22 mouse cellular contexts compared by ENCODE assay signal in the genomic region with DNA sequence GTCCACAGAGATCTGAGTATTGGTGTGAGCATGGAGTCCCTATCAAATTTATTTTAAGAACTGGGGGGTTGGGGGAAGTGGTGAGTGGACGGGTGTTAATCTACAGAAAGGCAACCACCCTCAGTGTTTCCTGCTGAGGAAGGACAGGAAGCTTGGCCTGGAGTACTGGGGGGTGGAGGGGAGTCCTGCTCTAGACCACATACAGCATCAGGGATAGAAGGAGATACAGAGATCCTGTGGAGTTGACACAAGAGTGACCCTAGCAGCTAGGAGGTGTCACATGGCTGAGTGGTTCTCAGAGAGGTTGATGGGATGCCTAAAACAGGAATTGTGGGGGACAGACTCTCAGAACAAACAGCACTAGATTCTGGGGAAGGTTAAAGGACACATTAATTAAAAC. TPM values are rescaled to one million over a fixed set of nuclear protein-coding genes. Genes with fewer than 3 reads are reported as not detected.
A peak's percentile ranks its signal among the peaks of the same experiment; 100 is the strongest.
DNase-seq lines count a peak whose midpoint lies in the region; ATAC-seq and TF ChIP-seq lines count a peak whose summit lies in the region.
"Had no signal": no experiment of that assay in that cellular context is flagged by ENCODE, and none has a peak within 500 bp of the region (broad histone marks: within the 10 kb centered on the region; RNA-seq: fewer than 3 reads in every experiment).

No protein-coding gene starts in this region.

- TF ChIP-seq EP300 in heart, adult 2 months (IDR thresholded peaks at IDR 0.05; ENCODE audit: insufficient read depth, low read depth, low read length) = no peak
- no peak for TF ChIP-seq EP300 in liver, embryonic 14.5 days (IDR thresholded peaks at IDR 0.05; ENCODE audit: low read depth)

- no peaks in the 10 kb centered on the region for H3K9me3 ChIP-seq in heart, embryonic 16.5 days (replicated peaks; ENCODE audit: control insufficient read depth, low read length)
- H3K9me3 ChIP-seq in lung, embryonic 16.5 days (ENCODE audit: control insufficient read depth, low read length) = no peaks in the 10 kb centered on the region
- no peaks in the 10 kb centered on the region for H3K9me3 ChIP-seq in liver, embryonic 14.5 days (ENCODE audit: control insufficient read depth, low read length)
- H3K9me3 ChIP-seq: embryonic facial prominence, embryonic 10.5 days; limb, embryonic 12.5 days had no signal

- no peak for ATAC-seq in heart, embryonic 16.5 days (replicated peaks; ENCODE audit: extremely low read depth, insufficient read depth, low FRiP score)
- ATAC-seq in lung, embryonic 16.5 days (ENCODE audit: low read depth) = no peak
- ATAC-seq in liver, embryonic 14.5 days (ENCODE audit: insufficient read depth) = peak; percentile 27; the same call in 1 of the 2 replicates
- ATAC-seq: hindbrain, postnatal 0 days; Patski had no signal

- no peak overlapping the region for H3K4me3 ChIP-seq in heart, embryonic 16.5 days (ENCODE audit: low read length)
- H3K4me3 ChIP-seq in heart, adult 2 months = no peak overlapping the region
- H3K4me3 ChIP-seq in lung, embryonic 16.5 days (ENCODE audit: low read length) = no peak overlapping the region
- no peak overlapping the region for H3K4me3 ChIP-seq in liver, embryonic 14.5 days (ENCODE audit: insufficient read depth in 1 of 2, low read depth in 2 of 2, low read length in 2 of 2)
- H3K4me3 ChIP-seq: embryonic facial prominence, embryonic 10.5 days; limb, embryonic 12.5 days had no signal

- no peak overlapping the region for H3K9ac ChIP-seq in heart, embryonic 16.5 days (ENCODE audit: low read length)
- no peak overlapping the region for H3K9ac ChIP-seq in heart, adult 2 months (ENCODE audit: low read depth, low read length)
- H3K9ac ChIP-seq in lung, embryonic 16.5 days (ENCODE audit: low read length) = no peak overlapping the region
- H3K9ac ChIP-seq in liver, embryonic 14.5 days (replicated peaks) = no peak overlapping the region
- H3K9ac ChIP-seq: limb, embryonic 12.5 days had no signal

- peak overlapping the region; percentile 5 for H3K27ac ChIP-seq in heart, embryonic 16.5 days (ENCODE audit: low read length)
- H3K27ac ChIP-seq in heart, adult 2 months = no peak overlapping the region
- H3K27ac ChIP-seq in lung, embryonic 16.5 days (ENCODE audit: low read length) = peak overlapping the region; percentile 58
- H3K27ac ChIP-seq in liver, embryonic 14.5 days = no peak overlapping the region
- H3K27ac ChIP-seq: embryonic facial prominence, embryonic 10.5 days; hindbrain, postnatal 0 days; limb, embryonic 12.5 days had no signal

- no peaks in the 10 kb centered on the region for H3K27me3 ChIP-seq in heart, embryonic 16.5 days (ENCODE audit: control insufficient read depth, insufficient read depth, low read length)
- H3K27me3 ChIP-seq in heart, adult 2 months (ENCODE audit: control insufficient read depth, insufficient read depth, low read length) = no peaks in the 10 kb centered on the region
- no peaks in the 10 kb centered on the region for H3K27me3 ChIP-seq in lung, embryonic 16.5 days (ENCODE audit: control insufficient read depth, insufficient read depth, low read depth, low read length)
- H3K27me3 ChIP-seq in liver, embryonic 14.5 days (ENCODE audit: control insufficient read depth, insufficient read depth, low read length) = peaks cover 24% of the 10 kb centered on the region
- H3K27me3 ChIP-seq: limb, embryonic 12.5 days; Patski had no signal

- H3K36me3 ChIP-seq in heart, embryonic 16.5 days (ENCODE audit: control insufficient read depth, insufficient read depth) = peaks cover 4% of the 10 kb centered on the region
- peaks cover 2% of the 10 kb centered on the region for H3K36me3 ChIP-seq in heart, adult 2 months (ENCODE audit: control insufficient read depth, insufficient read depth, low read length)
- peaks cover 3% of the 10 kb centered on the region for H3K36me3 ChIP-seq in lung, embryonic 16.5 days (ENCODE audit: control insufficient read depth, insufficient read depth, low read length)
- H3K36me3 ChIP-seq in liver, embryonic 14.5 days (replicated peaks; ENCODE audit: control insufficient read depth, insufficient read depth, low read depth) = no peaks in the 10 kb centered on the region

- H3K4me1 ChIP-seq in heart, embryonic 16.5 days (ENCODE audit: control insufficient read depth, insufficient read depth, low read length) = peaks cover 34% of the 10 kb centered on the region
- H3K4me1 ChIP-seq in heart, adult 2 months (ENCODE audit: control insufficient read depth, insufficient read depth, low read length) = peaks cover 15% of the 10 kb centered on the region
- peaks cover 33% of the 10 kb centered on the region for H3K4me1 ChIP-seq in lung, embryonic 16.5 days (replicated peaks; ENCODE audit: control insufficient read depth, insufficient read depth, low read length)
- peaks cover 0 to 15% of the 10 kb centered on the region in 2 experiments; a peak in 3 of 4 replicates for H3K4me1 ChIP-seq in liver, embryonic 14.5 days (replicated peaks; ENCODE audit: control insufficient read depth in 2 of 2, insufficient read depth in 2 of 2, low read length in 1 of 2)

- no peak overlapping the region for H3K4me2 ChIP-seq in heart, embryonic 16.5 days (ENCODE audit: low read depth, low read length)
- no peak overlapping the region for H3K4me2 ChIP-seq in lung, embryonic 16.5 days (ENCODE audit: low read depth, low read length)
- no peak overlapping the region for H3K4me2 ChIP-seq in liver, embryonic 14.5 days (ENCODE audit: low read depth)
- H3K4me2 ChIP-seq: limb, embryonic 12.5 days had no signal

- no peak for TF ChIP-seq CTCF in heart, adult 2 months (IDR thresholded peaks at IDR 0.05)
- no peak for TF ChIP-seq CTCF in liver, embryonic 14.5 days (IDR thresholded peaks at IDR 0.05; ENCODE audit: low read depth)

- WGBS in heart, embryonic 16.5 days = 11% methylated on average over 1 of the region's 1 CpGs
- WGBS in heart, adult 2 months = 26% methylated on average over 1 of the region's 1 CpGs
- 27% methylated on average over 1 of the region's 1 CpGs for WGBS in lung, embryonic 16.5 days
- WGBS in liver, embryonic 14.5 days (ENCODE audit: insufficient replicate concordance) = 21% methylated on average over 1 of the region's 1 CpGs

- peaks cover 4% of the 10 kb centered on the region; the same call in 1 of the 2 replicates for H3K79me2 ChIP-seq in heart, adult 2 months (replicated peaks; ENCODE audit: control insufficient read depth, insufficient read depth, low read length)

- DNase-seq in adrenal gland, adult 2 months = peak; percentile 20
- no peak for DNase-seq in adrenal gland, postnatal 25 days
- DNase-seq in heart, adult 2 months = no peak
- no peak for DNase-seq in lung, postnatal 14 days
- no peak for DNase-seq in liver, embryonic 14.5 days (ENCODE audit: low read depth in 3 of 3, low spot score in 3 of 3)
- DNase-seq in urinary bladder, postnatal 4 days (ENCODE audit: low spot score in 2 of 2) = no peak
- DNase-seq: cerebellum, adult 9-11 months; gastrocnemius, postnatal 36 days; right cerebral cortex, adult 18-20 months; spleen, adult 18-20 months had no signal

- TF ChIP-seq POLR2A in heart, adult 2 months (IDR thresholded peaks at IDR 0.05; ENCODE audit: insufficient read depth, low read depth, low read length) = no peak

- intact Hi-C loops in heart, adult 2 months (cut with DNase I) = no loop called here

RNA-seq across cellular contexts. Expression of a gene that starts 1.3 kb away (rescaled TPM):
- total RNA-seq in adrenal gland, adult 2 months (2021) = 100 to 1,000 TPM; 188 to 222 TPM
- 30.1 and 33.3 TPM in 2 replicates for polyA plus RNA-seq in adrenal gland, adult 2 months (2012; rRNA removed)
- total RNA-seq in adrenal gland, postnatal 25 days (2021) = 219 and 260 TPM in 2 replicates
- 351 and 381 TPM in 2 replicates for polyA plus RNA-seq in heart, embryonic 16.5 days (2015; fragmentation: Nextera tagmentation; extraction: Ambion mirVana)
- 100 to 1,000 TPM in 1 of 2 experiments, 10 to 100 TPM in 1; 81.4 to 106 TPM for total RNA-seq in heart, adult 2 months (2021)
- 49.9 and 73.3 TPM in 2 replicates for polyA plus RNA-seq in heart, adult 2 months (2012; rRNA removed)
- 906 and 927 TPM in 2 replicates for polyA plus RNA-seq in lung, embryonic 16.5 days (2015; fragmentation: Nextera tagmentation; extraction: Ambion mirVana)
- 28.7 and 49.0 TPM in 2 replicates for polyA plus RNA-seq in liver, embryonic 14.5 days (2012; rRNA removed)
- polyA plus RNA-seq in liver, embryonic 14.5 days (2014; fragmentation: Nextera tagmentation; extraction: Ambion mirVana) = 69.2 and 76.4 TPM in 2 replicates

RNA-seq across cellular contexts. Expression of a gene that starts 26.7 kb away (rescaled TPM):
- not detected for total RNA-seq in adrenal gland, adult 2 months (2021)
- polyA plus RNA-seq in adrenal gland, adult 2 months (2012; rRNA removed) = not detected in 2 replicates
- total RNA-seq in adrenal gland, postnatal 25 days (2021) = not detected in 2 replicates
- 0.04 TPM in 1 of 2 replicates, not detected in the other for polyA plus RNA-seq in heart, embryonic 16.5 days (2015; fragmentation: Nextera tagmentation; extraction: Ambion mirVana)
- total RNA-seq in heart, adult 2 months (2021) = not detected
- not detected in 2 replicates for polyA plus RNA-seq in heart, adult 2 months (2012; rRNA removed)
- not detected in 2 replicates for polyA plus RNA-seq in lung, embryonic 16.5 days (2015; fragmentation: Nextera tagmentation; extraction: Ambion mirVana)
- polyA plus RNA-seq in liver, embryonic 14.5 days (2012; rRNA removed) = not detected in 2 replicates
- polyA plus RNA-seq in liver, embryonic 14.5 days (2014; fragmentation: Nextera tagmentation; extraction: Ambion mirVana) = not detected in 2 replicates
- total RNA-seq: adrenal gland, adult 18-20 months; gastrocnemius, postnatal 36 days; hindbrain, postnatal 0 days; left cerebral cortex, adult 18-20 months; megakaryocyte-erythroid progenitor cell, adult 5-6 weeks; monocyte, adult 5-6 weeks had no signal
- polyA plus RNA-seq: embryonic facial prominence, embryonic 10.5 days; hindbrain, postnatal 0 days; limb, embryonic 12.5 days had no signal

RNA-seq across cellular contexts. Expression of a gene that starts 27.5 kb away (rescaled TPM):
- total RNA-seq in adrenal gland, adult 2 months (2021) = 10 to 100 TPM; 61.7 to 79.3 TPM
- 16.2 and 16.9 TPM in 2 replicates for polyA plus RNA-seq in adrenal gland, adult 2 months (2012; rRNA removed)
- total RNA-seq in adrenal gland, postnatal 25 days (2021) = 55.4 and 68.9 TPM in 2 replicates
- 77.4 and 101 TPM in 2 replicates for polyA plus RNA-seq in heart, embryonic 16.5 days (2015; fragmentation: Nextera tagmentation; extraction: Ambion mirVana)
- 10 to 100 TPM; 23.6 to 24.2 TPM for total RNA-seq in heart, adult 2 months (2021)
- polyA plus RNA-seq in heart, adult 2 months (2012; rRNA removed) = 40.9 and 52.2 TPM in 2 replicates
- 112 and 125 TPM in 2 replicates for polyA plus RNA-seq in lung, embryonic 16.5 days (2015; fragmentation: Nextera tagmentation; extraction: Ambion mirVana)
- 18.3 and 59.7 TPM in 2 replicates for polyA plus RNA-seq in liver, embryonic 14.5 days (2012; rRNA removed)
- polyA plus RNA-seq in liver, embryonic 14.5 days (2014; fragmentation: Nextera tagmentation; extraction: Ambion mirVana) = 50.7 and 54.6 TPM in 2 replicates

RNA-seq across cellular contexts. Expression of a gene that starts 50.5 kb away (rescaled TPM):
- total RNA-seq in adrenal gland, adult 2 months (2021) = not detected
- polyA plus RNA-seq in adrenal gland, adult 2 months (2012; rRNA removed) = not detected in 2 replicates
- total RNA-seq in adrenal gland, postnatal 25 days (2021) = not detected in 2 replicates
- polyA plus RNA-seq in heart, embryonic 16.5 days (2015; fragmentation: Nextera tagmentation; extraction: Ambion mirVana) = not detected in 2 replicates
- total RNA-seq in heart, adult 2 months (2021) = not detected
- polyA plus RNA-seq in heart, adult 2 months (2012; rRNA removed) = not detected in 2 replicates
- not detected in 2 replicates for polyA plus RNA-seq in lung, embryonic 16.5 days (2015; fragmentation: Nextera tagmentation; extraction: Ambion mirVana)
- not detected in 2 replicates for polyA plus RNA-seq in liver, embryonic 14.5 days (2012; rRNA removed)
- not detected in 2 replicates for polyA plus RNA-seq in liver, embryonic 14.5 days (2014; fragmentation: Nextera tagmentation; extraction: Ambion mirVana)
- total RNA-seq: adrenal gland, adult 18-20 months; gastrocnemius, postnatal 36 days; hindbrain, postnatal 0 days; left cerebral cortex, adult 18-20 months; megakaryocyte-erythroid progenitor cell, adult 5-6 weeks; monocyte, adult 5-6 weeks had no signal
- polyA plus RNA-seq: frontal cortex, adult 2 months; limb, embryonic 12.5 days; neural tube, embryonic 14.5 days had no signal

RNA-seq across cellular contexts. Expression of a gene that starts 55.9 kb away (rescaled TPM):
- not detected for total RNA-seq in adrenal gland, adult 2 months (2021)
- polyA plus RNA-seq in adrenal gland, adult 2 months (2012; rRNA removed) = 0.17 TPM in 1 of 2 replicates, not detected in the other
- total RNA-seq in adrenal gland, postnatal 25 days (2021) = not detected in 2 replicates
- 0.55 and 1.1 TPM in 2 replicates for polyA plus RNA-seq in heart, embryonic 16.5 days (2015; fragmentation: Nextera tagmentation; extraction: Ambion mirVana)
- total RNA-seq in heart, adult 2 months (2021) = not detected
- polyA plus RNA-seq in heart, adult 2 months (2012; rRNA removed) = 0.18 and 0.55 TPM in 2 replicates
- 0.41 and 0.60 TPM in 2 replicates for polyA plus RNA-seq in lung, embryonic 16.5 days (2015; fragmentation: Nextera tagmentation; extraction: Ambion mirVana)
- 0.15 and 0.18 TPM in 2 replicates for polyA plus RNA-seq in liver, embryonic 14.5 days (2012; rRNA removed)
- polyA plus RNA-seq in liver, embryonic 14.5 days (2014; fragmentation: Nextera tagmentation; extraction: Ambion mirVana) = 0.11 and 0.37 TPM in 2 replicates
- total RNA-seq: adrenal gland, adult 18-20 months; gastrocnemius, postnatal 36 days; hindbrain, postnatal 0 days; left cerebral cortex, adult 18-20 months had no signal
- polyA plus RNA-seq: embryonic facial prominence, embryonic 10.5 days; hindbrain, postnatal 0 days; limb, embryonic 12.5 days; neural tube, embryonic 14.5 days had no signal

Comparison
In these comparisons a context has a peak if more than half of its experiments do, and no peak if none do; other contexts are left out.
1. H3K27ac ChIP-seq: peak in heart, embryonic 16.5 days (single experiment) and lung, embryonic 16.5 days (single experiment); none in heart, adult 2 months (single experiment) and liver, embryonic 14.5 days (single experiment).